Mouse (Mus musculus) ES-E14 (cell line): ENCODE measurements around the gene Slpi. TPM values are rescaled to one million over a fixed set of nuclear protein-coding genes. Genes with fewer than 3 reads are reported as not detected.
A peak's percentile ranks its signal among the peaks of the same experiment; 100 is the strongest.

Experiments used
- DNase-seq: peaks from one replicate; pipeline ENCODE4 v3.0.0-alpha.2; 2013; ENCODE audit warnings: low read depth, low spot score
- H3K27ac ChIP-seq: 2 replicates; pipeline ENCODE4 v1.5.1; 2012; ENCODE audit warnings: low read depth, mild to moderate bottlenecking, low read length, moderate library complexity, mixed read lengths; ENCODE audit not compliant: poor library complexity, insufficient read depth, severe bottlenecking
- H3K36me3 ChIP-seq: 2 replicates; pipeline ENCODE4 v1.6.1; 2012; ENCODE audit warnings: mild to moderate bottlenecking, low read length, moderate library complexity, mixed read lengths; ENCODE audit not compliant: control insufficient read depth, poor library complexity, insufficient read depth, severe bottlenecking
- H3K4me1 ChIP-seq, 2 experiments: fragments of 150-350 bp in 1 of 2; sonication (generic) in 1 of 2; 2 replicates each; pipeline ENCODE4 v1.6.1; 2012; ENCODE audit warnings: low read length in 2 of 2, mild to moderate bottlenecking in 1 of 2, mixed read lengths in 1 of 2; ENCODE audit not compliant: control insufficient read depth in 2 of 2, insufficient read depth in 2 of 2, poor library complexity in 1 of 2
- H3K4me3 ChIP-seq, 2 experiments: fragments of 150-350 bp in 1 of 2; sonication (generic) in 1 of 2; 2 replicates each; pipeline ENCODE4 v1.5.1; 2012; ENCODE audit warnings: low read length in 2 of 2, low read depth in 1 of 2, mild to moderate bottlenecking in 1 of 2, mixed read lengths in 1 of 2; ENCODE audit not compliant: insufficient read depth in 1 of 2, poor library complexity in 1 of 2, severe bottlenecking in 1 of 2
- H3K9ac ChIP-seq: 2 replicates; pipeline ENCODE4 v1.6.1; 2012; ENCODE audit warnings: low read depth, mild to moderate bottlenecking, low read length, mixed read lengths; ENCODE audit not compliant: poor library complexity, insufficient read depth, severe bottlenecking
- H3K9me3 ChIP-seq: fragments of 150-350 bp; sonication (generic); 2 replicates; pipeline ENCODE4 v1.6.1; 2012; ENCODE audit warnings: low read depth, mild to moderate bottlenecking, low read length; ENCODE audit not compliant: control insufficient read depth, insufficient read depth
- CHD2 ChIP-seq: IDR thresholded peaks from 2 replicates; pipeline ENCODE4 v1.6.1; 2014; ENCODE audit warnings: mild to moderate bottlenecking, low read depth, low read length, inconsistent platforms
- HCFC1 ChIP-seq: IDR thresholded peaks from 2 replicates; pipeline ENCODE4 v1.6.1; 2012; ENCODE audit warnings: low read length, inconsistent platforms, borderline replicate concordance; ENCODE audit not compliant: insufficient read depth
- MAFK ChIP-seq: IDR thresholded peaks from 2 replicates; pipeline ENCODE4 v1.6.1; 2014; ENCODE audit warnings: mild to moderate bottlenecking, low read depth, low read length, inconsistent platforms; ENCODE audit not compliant: insufficient read depth
- ZC3H11A ChIP-seq: IDR thresholded peaks from 2 replicates; pipeline ENCODE4 v1.6.1; 2012; ENCODE audit warnings: low read depth, mild to moderate bottlenecking, inconsistent platforms, low read length, borderline replicate concordance
- ZNF384 ChIP-seq: IDR thresholded peaks from 2 replicates; pipeline ENCODE4 v1.6.1; 2012; ENCODE audit warnings: low read depth, low read length, inconsistent platforms
- in situ Hi-C, 2 experiments: fragments of 600-800 bp; cut with MboI; formaldehyde crosslinking; loops; one replicate each; pipeline ENCODE4 v1.15.1; 2025; ENCODE audit warnings: low sequenced_read_pairs in 2 of 2, inconsistent platforms in 1 of 2; ENCODE audit not compliant: unreplicated experiment in 2 of 2
- total RNA-seq: library from RNA; depleted of rRNA; stranded (reverse); fragments of 300-350 nt; gene quantifications from 2 replicates; pipeline ENCODE4 v1.2.3, GENCODE M21; 2012

Slpi gene
- total RNA-seq, 1 experiment, result not detected

GRCm38 (mm10) chr2:164403396-164404081, 14.6 kb upstream of the Slpi start:
- no peak overlapping the region for H3K27ac ChIP-seq
- H3K9ac ChIP-seq, result no peak overlapping the region
- in situ Hi-C loops, result no loop called here
- no peaks in the 10 kb centered on the region for H3K9me3 ChIP-seq
- H3K36me3 ChIP-seq, result no peaks in the 10 kb centered on the region
- TF ChIP-seq ZC3H11A (no peak), CHD2 (no peak), ZNF384 (no peak), MAFK (no peak), HCFC1 (no peak)
- DNase-seq, result no peak
- no peak overlapping the region for H3K4me3 ChIP-seq
- H3K4me1 ChIP-seq, result peaks cover 0 to 11% of the 10 kb centered on the region in 2 experiments; a peak in 1 of 4 replicates

- Histone ChIP-seq H3K4me3 (no peak within 1 kb of the TSS), H3K9ac (no peak within 1 kb of the TSS), H3K4me1 (peaks cover 0 to 11% of the 10 kb centered on the region in 2 experiments; a peak in 1 of 4 replicates), H3K36me3 (no peaks in the 10 kb centered on the region), H3K9me3 (no peaks in the 10 kb centered on the region), H3K27ac (no peak within 1 kb of the TSS)
- in situ Hi-C loops, result no loop called here
- TF ChIP-seq ZNF384 (no peak), CHD2 (no peak), MAFK (no peak), ZC3H11A (no peak), HCFC1 (no peak)
- DNase-seq, result peak; percentile 73
Measured at GRCm38 (mm10) chr2:164402906-164403305, 14.0 kb upstream of the Slpi start, which contains the start of gene Rbpjl. Gene Rbpjl (plus strand): TSS chr2:164403141.

- Histone ChIP-seq H3K4me1 (peaks cover 0 to 2% of the 10 kb centered on the region in 2 experiments; a peak in 1 of 4 replicates), H3K36me3 (no peaks in the 10 kb centered on the region), H3K9ac (no peak overlapping the region), H3K9me3 (no peaks in the 10 kb centered on the region), H3K27ac (no peak overlapping the region), H3K4me3 (no peak overlapping the region)
- TF ChIP-seq ZC3H11A, result no peak
- no peak for TF ChIP-seq HCFC1
- TF ChIP-seq CHD2, result no peak
- no peak for TF ChIP-seq ZNF384
- TF ChIP-seq MAFK, result no peak
- in situ Hi-C loops, result no loop called here
- no peak for DNase-seq
Measured at GRCm38 (mm10) chr2:164396911-164397310, 8.0 kb upstream of the Slpi start.

DNA sequence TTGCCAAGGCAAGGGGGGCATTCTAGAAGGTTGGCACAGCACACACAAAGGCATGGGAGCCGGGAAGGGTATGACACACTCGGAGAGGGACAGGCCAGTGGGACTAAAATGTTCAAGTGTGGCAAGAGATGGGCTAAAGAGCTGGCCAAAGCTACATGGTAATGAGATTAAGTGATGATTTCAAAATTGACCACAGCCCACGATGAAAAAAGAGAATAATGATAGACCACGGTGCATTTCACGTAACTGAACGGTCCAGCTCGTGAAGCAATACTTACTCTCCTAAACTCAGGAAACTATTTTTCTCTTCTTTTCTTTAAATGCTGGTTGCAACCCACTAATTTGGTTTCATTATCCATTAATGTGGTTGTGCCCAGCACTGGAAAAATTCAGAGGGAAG, 7.2 kb upstream of the Slpi start:
- TF ChIP-seq CHD2 (no peak), ZC3H11A (no peak), ZNF384 (no peak), MAFK (no peak), HCFC1 (no peak)
- no peaks in the 10 kb centered on the region for H3K36me3 ChIP-seq
- no peak overlapping the region for H3K4me3 ChIP-seq
- no peak for DNase-seq
- H3K9me3 ChIP-seq, result no peaks in the 10 kb centered on the region
- H3K27ac ChIP-seq, result no peak overlapping the region
- H3K4me1 ChIP-seq, result peaks cover 0 to 2% of the 10 kb centered on the region in 2 experiments; a peak in 1 of 4 replicates
- in situ Hi-C loops, result no loop called here
- H3K9ac ChIP-seq, result no peak overlapping the region

DNA sequence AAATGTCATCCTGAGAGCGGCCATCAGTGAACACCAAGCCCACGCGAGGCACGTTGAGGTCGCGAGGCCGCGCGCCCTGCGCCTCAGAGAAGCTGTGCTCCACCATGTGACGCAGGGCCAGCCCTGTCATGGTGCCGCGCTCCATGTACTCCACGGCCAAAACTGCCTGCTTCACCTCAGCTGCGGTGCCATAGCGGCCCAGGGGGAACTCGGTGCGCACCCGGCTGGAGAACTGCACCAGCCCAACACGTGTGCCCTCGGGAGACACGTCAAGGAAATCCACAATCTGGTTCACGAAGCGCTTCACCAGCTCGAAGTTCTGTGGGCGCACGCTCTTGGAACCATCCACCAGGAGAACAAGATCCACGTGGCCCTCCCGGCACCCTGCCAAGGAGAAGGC, 4.2 kb upstream of the Slpi start:
- DNase-seq, result no peak
- H3K4me3 ChIP-seq, result peak overlapping the region in 1 of 2 experiments; percentile 25; a peak in 2 of 4 replicates
- no peaks in the 10 kb centered on the region for H3K9me3 ChIP-seq
- H3K9ac ChIP-seq, result no peak overlapping the region
- no peaks in the 10 kb centered on the region for H3K36me3 ChIP-seq
- peaks cover 0 to 2% of the 10 kb centered on the region in 2 experiments; a peak in 1 of 4 replicates for H3K4me1 ChIP-seq
- in situ Hi-C loops, result no loop called here
- no peak overlapping the region for H3K27ac ChIP-seq
- no peak for TF ChIP-seq CHD2
- TF ChIP-seq HCFC1, result no peak
- no peak for TF ChIP-seq MAFK
- no peak for TF ChIP-seq ZC3H11A
